Mouse (Mus musculus) layer of hippocampus, postnatal 25 days (tissue): Measurements from ENCODE around the gene Fbxo40. TPM values are rescaled to one million over a fixed set of nuclear protein-coding genes. Genes with fewer than 3 reads are reported as not detected.

Experiments
- DNase-seq, 2 experiments: peaks; one replicate each; pipeline ENCODE4 v3.0.0; 2022; ENCODE audit warnings: mixed read lengths in 2 of 2, low spot score in 1 of 2; ENCODE audit errors: extremely low spot score in 1 of 2
- total RNA-seq, 2 experiments: library from RNA; stranded (reverse); gene quantifications; 2 replicates each; pipeline ENCODE4 v1.2.3; 2021

The Fbxo40 gene
- total RNA-seq, 2 experiments from 2014 or later, result not detected

DNA sequence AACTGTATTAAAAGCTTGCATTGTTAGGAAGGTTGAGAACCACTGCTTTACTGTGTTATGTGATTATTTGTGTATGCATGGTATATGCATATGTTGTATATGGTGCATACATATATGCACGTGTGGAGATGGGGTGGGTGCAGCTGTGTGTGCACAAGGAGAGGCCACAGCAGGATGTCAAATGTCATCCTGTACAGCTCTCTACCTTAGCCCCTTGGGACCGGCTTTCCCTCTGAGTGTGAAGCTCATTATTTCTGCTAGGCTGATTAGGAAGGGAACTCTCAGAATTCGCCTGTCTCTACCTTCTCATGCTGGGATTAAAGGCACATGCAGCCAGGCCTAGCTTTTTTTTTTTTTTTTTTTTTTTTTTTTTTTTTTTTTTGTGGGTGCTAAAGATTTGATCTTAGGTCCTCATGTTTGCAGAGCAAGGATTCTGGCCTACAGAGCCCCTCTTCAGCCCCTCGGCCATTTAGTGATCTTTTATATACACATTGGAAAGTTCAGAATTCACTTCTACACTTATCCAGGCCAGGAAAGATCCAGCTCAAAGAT, 42.5 kb downstream of the Fbxo40 start:
- no peak for DNase-seq

DNA sequence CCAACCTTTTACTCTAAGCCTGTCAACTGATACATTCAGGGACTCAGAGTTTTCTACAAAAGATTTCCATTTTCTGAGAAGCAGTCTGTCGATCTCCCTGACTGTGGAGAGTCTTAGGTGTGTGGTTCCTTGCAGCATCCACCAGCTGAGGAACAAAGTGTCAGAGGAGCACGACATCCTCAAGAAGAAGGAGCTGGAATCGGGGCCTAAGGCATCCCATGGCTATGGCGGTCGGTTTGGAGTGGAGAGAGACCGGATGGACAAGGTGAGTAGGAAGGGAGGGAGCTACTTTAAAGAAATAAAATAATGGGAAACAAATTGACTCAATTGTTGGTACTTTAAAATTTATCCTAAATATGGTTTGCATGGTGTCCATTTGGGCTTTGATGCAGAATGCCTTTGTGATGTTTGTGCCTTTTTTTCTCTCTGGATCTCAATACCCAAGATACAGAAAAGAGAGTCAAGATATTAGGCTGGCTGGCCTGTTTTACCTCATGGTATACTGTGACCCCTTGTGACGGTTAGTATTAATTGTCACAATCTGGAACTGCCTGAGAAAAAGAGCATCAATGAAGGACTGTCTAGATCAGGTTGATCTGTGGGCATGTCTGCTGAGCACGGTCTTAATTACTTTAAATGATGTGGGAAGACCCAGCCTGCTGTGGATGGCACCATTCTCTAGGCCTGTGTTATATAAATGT, 43.7 kb downstream of the Fbxo40 start:
- DNase-seq, result no peak

DNA sequence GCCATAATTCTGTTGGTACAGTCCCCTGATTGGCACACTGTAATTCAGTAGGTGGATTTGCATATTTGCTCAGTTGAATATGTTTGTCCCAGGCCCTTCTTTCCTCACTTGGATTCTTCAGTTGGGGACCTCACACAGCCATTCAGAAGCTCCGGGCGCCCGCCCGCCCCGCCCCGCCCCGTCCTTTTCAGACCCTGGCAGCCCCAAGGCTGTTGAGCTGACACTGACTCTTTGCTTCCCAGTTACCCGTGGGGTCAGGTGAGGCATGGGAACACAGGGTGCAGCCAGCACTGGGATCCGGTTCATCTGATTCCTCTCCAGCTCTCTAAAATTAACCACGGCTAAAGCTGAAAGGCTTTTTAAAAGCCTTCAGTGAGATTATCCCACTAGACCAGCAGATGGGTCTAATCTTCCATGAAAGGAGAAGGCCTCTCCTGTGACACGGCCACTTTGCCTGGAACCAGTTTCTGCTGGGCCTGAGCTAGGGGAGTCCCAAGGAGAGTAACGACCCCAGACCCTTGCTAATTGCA, 45.3 kb downstream of the Fbxo40 start:
- no peak for DNase-seq

DNA sequence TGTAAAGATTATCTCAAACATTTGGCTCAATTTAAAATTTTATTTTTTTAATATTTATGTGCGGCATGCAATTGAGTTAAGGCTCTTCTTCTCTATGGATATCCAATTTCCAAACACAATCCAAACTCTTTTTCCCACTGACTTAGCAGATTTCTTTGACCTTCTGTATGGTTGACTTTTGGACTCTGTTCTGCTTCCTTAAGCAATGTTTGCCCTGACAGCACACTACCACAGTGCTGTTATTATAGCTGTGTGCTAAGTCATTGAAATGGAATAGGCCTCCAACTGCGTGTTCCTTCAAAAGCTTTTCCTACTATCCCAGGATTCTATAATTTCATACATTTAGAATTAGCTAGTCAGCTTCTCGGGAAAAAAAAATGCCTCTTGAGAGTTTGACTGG, 46.7 kb downstream of the Fbxo40 start:
- DNase-seq, result no peak

DNA sequence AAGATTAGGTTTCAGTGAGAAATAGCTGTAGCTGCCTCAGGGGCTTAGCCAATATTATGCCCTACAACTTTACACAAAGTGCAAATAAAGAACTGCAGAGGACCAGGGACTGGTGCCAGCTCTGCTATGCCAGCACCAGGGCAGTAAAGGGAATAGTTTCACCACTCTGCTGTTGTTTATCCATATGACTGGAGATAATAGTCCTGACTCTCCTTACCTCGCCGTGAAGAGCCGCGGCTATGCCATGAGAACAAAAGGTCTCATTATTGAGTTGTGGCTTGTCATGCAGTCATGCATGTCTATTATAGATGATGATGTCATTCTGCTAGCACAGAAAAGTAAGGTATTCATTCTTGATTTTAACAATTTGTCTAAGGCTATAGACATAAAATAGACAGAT, 48.4 kb downstream of the Fbxo40 start:
- DNase-seq, result no peak

DNA sequence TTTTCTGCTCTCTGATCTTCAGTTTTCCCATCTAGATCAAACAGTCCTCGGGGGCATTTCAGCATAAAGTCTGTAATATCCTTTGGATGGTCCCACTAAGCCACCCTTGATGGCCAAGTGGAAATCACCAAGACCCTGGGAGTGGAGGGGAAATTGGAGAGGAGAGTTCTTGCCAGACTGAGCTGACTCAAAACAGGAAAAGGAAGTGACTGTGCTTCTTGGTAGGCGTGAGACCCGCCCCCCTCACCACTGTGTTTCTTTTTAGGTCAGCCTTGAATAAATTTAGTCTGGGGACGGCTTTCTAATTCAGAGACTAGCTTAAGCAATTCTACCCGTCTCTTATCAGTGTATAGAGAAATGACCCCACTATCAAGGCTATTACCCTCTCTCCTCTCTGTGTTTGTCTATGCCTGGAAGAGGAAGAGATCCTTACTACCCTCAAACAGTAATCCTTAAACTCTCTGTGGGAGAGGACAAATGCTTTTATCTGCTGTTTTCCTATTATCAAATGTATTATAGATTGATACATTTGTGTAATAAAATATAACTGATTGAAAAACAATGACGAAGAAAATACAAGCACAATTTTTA, 49.0 kb downstream of the Fbxo40 start:
- no peak for DNase-seq

DNA sequence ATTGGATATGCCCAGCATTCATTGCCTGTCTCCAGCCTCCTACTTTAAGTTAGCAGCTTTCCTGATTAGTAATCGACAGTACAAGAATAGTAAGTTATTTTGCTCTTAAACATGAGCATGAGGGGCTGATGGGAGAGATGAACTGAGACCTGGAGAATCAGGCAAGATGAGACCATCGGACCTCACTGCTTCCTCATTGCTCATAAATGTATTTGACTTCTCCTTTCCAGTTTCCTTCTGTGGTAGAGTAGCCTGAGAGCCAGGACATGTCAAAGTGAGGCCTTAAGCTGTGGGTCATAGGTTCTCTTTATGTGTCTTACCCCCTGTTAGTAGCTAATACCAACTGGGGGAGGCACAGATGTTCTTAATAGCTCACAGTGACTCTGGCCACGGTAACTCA, 54.5 kb downstream of the Fbxo40 start:
- DNase-seq, result no peak

DNA sequence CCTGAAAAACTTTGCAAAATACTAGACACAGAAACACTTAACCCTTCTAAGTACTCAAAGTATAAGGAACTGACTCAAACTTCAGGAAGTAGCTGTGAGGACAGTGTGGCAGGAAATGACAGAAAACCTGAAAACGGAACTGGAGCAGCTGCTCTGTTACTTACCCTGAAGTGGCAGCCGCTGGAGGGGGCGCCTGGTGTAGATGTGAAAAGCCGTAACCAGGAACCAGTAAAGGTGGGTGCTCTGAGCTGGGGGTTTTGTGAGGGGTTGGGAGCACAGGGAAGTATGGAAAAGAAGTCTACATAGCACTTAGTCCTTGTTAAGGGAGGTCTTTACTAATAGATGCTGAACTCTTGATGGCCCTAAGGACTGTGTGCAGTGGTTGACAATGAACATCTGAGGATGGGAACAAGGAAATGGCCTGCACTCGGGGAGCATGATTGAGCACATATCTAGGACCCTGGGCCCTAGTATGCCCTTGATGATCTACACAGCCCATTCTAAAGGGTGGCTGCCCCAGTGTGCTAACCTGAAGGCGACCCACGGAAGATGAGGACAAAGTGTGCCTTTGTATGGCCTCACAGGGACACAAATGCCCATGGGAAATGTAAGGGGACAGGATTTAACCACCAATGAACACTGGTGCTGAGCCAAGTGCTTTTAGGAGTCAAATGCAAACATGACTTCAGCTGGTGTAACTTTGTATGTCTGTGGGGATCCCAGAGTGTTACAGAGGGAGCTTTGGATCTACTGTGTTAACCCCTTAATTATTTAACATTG, 55.2 kb downstream of the Fbxo40 start, which contains the start of gene Hcls1:
TSS of gene Hcls1 (plus strand) at position 143 of the 780 bp plus-strand sequence.
- no peak for DNase-seq

DNA sequence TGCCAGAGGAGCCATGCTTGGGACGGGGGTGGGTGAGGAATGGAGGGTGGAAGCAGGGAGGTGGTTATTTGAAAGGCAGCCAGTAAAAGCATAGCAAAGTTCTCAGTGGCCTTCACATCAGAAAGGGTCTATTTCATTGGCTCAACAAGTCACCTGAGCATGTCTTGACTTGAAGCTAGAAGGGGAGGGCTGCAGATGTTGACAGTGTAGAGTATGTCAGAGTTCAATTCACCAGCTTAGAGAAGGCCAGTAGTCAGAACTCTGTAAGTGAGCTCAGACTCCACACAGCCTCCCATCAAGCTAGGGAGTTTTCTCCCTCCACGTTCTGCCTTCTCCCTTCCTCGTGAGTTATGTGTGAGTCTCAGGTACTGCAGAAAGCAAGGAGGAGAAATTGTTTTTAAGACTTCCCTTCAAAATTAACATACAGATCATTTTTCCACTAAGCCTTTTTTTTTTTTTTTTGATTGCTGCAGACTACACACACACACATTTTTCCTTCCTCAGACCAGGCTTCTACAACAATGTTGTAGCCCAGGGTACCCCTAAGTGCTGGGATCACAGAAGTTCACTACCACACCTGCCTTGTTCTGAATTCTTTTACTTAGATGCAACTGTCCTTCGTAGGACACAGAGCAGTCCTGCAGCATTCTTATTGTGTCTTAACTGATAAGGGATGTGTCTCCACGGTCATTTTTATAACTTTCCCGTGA, 56.0 kb downstream of the Fbxo40 start:
- no peak for DNase-seq

DNA sequence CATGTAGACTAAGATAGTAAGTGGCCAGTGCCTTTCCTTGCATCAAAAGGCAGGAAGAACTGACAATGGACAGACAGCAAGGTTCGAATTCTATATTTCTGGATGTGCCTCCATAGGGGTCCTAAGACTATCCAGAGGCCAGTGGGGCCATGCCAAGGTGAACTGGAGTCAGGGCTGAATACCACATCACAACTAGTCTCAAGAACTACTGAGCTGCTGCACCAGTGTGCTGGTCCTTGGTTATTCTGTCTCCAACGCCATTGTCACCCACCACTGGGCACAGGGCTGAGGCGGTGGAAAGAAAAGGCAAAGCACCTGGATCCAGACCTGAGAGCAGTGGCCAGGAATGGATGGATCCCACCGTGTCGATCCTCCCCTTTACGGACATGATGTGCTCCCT, 57.7 kb downstream of the Fbxo40 start:
- no peak for DNase-seq

DNA sequence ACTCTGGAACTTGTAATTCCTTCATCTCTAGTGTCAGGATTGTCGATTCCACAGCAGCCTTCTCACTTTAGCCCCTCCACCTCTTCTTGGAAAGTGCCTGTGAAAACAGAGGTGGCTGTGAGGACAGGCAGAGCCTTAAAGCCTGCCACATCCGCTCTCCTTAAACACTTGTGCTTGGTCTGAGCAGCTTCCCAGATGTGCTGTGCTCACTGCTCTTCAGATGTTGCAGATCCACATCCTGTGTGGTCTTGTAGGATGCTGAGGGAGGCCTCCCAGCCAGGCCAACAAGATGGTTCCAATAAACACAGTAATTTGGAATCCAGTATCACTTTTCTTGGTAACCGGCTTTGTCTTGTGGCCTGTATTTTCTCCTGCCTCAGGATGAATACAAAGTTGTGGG, 58.3 kb downstream of the Fbxo40 start:
- DNase-seq, result no peak

DNA sequence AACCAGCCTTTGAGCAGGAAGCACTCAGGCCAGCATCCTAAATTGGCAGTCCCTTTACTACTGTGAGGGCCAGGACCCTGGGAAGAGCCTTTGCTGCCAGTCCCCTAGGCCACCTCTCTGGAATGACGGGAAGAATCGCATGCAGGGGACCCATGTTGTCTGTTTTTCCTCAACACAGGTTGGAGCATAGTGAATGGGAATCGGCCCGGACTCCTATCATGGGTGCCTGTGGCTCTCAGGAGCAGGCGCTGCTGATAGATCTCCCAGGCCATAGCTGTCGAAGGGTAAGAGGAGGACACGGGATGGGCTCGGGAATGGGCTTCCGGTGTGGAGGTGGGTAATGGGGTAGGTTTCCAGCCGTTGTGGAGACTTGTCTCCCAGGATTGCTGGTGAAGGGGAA, 58.9 kb downstream of the Fbxo40 start:
- DNase-seq, result no peak

DNA sequence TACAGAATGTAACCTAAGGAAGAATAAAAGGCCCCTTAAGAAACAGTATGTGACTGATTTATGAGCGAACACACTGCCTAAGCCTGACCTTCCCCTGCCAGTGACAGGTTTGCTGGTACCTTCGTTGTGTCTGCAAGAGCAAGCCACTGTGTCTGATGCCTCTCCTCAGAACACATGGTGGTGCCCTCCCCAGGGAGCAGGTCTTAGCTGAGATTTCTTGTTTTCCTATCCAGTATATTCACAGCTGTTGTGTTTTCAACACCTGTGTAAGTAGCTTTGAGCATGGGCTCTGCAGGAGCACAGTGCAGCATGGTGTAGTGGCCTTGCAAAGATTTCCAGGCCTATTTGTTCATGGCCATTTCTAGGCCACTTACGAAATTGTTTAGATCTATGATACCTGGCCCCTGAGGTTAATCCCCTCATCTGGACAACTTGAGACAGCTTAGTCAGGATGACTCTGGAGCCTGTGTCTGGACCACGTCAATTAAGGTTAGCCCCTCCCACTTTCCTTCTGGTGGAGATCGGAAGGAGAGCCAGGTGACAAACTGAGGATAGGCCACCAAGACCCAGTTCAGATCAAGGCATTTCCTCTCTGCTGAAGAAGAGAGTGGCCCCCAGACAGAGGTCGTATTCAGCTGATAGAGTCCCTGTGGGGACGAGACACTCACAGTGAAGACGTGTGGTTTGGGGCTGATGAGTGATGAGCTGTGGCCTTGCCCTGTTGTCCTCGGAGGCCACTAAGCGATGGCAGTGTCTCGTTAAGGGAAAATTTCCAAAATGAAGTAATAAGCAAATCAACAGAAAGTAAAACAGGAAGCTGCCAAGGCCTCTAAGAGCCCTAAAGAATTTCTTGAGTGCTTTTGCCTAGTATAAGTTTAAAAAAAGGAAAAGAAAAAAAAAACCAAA, 59.8 kb downstream of the Fbxo40 start:
- no peak for DNase-seq

DNA sequence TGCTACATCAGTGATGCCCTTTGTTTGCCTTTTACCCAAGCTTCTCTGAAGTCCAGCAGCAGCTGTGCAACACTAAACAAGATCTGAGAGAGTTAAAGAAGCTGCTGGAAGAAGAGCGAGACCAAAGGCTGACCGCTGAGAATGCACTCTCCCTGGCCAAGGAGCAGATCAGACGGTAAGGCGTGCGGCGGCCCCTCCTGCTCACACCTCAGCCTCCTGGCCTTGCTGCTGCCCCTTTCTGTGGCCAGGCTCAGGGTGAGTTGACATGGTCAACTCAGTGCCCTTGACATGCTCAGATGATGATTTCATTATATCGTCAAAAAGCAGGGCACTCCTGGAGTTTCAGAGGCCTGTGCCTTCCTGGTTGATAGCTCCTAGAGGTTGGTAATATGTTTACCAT, 61.1 kb downstream of the Fbxo40 start:
- no peak for DNase-seq

DNA sequence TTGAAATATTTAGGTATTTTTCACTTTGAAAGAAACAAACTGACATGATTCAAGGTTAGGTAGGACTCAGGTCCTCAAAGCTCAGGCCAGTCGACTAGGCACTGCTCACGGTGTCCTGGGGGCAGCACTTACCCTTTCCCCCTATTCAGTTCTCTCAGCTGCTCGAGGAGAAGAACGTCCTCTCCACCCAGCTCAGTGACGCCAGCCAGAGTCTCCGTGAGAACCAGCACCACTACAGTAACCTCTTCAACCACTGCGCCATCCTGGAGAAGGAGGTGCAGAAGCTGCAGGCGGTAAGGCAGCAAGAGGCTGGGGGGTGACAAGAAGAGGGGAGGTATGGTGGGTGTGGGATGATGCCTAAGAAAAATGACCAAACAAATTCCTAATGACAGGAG, 62.2 kb downstream of the Fbxo40 start:
- no peak for DNase-seq

DNA sequence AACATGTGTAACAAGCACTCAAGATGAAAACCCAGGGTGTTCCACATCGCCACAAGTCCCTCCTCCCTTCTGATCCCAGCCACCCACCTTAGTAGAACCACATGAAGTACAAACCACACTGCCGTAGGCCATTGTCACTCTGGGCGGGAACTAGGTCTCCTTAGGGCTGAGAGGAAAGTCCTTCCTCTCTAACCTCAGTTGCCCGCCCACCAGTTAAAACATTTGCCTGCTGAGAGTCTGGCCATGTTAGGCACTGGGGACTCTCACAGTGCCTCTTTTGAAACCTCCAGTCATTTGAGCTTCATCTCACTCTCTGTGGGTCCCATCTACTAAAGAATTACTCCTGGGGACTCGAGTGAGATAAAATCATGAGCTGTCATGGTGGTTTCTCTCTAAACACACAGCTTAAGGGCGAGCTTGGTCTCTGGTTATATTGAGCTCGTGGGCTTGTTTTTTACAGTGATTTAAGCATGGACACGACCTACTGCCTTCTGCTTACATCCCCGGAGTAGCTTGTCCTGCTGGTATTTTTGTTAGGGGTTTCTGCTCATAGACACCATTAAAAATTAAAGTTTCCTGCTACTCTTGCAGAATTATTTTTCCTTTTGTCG, 62.7 kb downstream of the Fbxo40 start:
- no peak for DNase-seq

DNA sequence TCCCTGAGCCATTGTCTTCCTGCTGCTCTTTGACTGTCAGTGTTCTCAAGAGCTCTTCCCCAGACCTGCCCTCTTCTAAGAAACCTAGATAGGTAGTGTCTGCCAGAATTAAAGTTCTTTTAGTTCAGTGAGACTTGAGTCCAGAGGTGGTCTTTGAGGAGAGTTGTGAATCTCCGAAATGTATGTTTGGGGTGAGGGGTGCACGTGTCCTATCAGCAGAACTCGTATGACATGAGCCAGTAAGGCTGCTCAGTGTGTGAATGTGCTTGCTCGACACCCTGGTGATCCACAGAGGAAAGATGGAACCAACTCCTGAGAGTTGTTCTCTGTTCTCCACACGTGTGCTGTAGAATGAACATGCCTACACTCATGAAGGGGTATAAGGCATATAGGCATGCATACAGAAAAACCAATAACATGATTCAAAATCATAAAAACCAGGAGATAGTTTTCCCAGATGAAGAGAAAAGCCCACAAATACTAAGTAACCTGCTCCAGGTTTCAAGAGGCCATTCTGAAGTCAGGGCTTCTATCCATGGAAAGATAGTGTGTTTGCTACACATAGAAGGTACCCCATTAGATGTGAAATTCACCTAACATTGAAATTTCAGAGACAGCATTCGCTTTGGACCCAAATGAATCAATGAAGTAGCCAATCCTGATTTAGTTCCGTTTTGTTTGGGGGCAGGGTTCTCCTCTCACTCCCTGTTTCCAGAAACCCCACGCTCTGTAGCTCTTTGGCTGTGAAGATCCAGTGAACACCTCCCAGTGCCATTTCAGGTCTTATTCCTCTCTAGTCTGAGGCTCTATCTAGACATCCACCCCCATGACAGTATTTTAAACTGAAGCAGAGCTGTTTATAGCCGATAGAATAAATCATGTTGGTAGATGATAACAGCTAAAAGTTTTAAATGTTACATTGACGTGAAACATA, 63.5 kb downstream of the Fbxo40 start:
- no peak for DNase-seq

DNA sequence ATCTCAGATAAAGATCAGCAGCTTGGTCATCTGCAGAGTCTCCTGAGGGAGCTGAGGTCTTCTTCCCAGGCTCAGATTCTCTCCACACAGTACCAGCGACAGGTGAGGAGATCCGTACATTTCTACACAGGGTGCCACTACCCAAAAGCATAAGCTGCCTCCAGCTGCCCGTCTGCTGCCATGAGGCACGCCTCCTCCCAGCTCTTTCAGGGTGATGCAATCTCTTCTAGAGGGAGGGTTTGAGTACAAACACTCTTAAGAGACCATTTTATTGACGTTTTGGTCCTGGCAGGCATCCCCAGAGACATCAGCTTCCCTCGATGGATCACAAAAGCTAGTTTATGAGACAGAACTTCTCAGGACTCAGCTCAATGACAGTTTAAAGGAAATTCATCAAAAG, 64.5 kb downstream of the Fbxo40 start:
- peak in 1 of 2 experiments; percentile 14 for DNase-seq
